Mouse (Mus musculus): ENCODE measurements around the gene Pkp3. TPM values are rescaled to one million over a fixed set of nuclear protein-coding genes. Genes with fewer than 3 reads are reported as not detected.

Pkp3 gene
- polyA plus RNA-seq (2017; shearing (Covaris generic)): 100 to 1,000 TPM; 253 to 350 TPM

DNA sequence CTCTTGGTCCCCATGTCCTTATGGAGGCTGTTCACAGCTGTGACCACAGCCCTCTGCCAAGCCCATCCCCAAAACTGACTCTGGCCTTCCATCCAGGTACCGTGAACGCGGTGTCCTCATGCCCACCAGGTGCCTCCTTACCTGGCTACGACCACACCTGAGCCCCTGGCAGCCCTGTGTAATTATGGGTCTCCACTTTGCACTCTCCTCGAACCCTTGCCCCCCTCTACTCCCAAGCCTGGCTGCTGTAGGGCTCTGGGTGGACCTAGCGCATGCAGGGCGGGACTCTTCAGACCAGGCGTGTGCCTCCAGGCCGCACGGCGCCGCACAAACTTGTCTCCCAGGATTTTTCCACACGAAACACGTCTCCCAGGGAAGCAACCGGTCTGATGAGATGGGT, at the start of gene Pkp3:
Gene Pkp3 (plus strand): TSS at position 378 of the 400 bp plus-strand sequence.

DNA sequence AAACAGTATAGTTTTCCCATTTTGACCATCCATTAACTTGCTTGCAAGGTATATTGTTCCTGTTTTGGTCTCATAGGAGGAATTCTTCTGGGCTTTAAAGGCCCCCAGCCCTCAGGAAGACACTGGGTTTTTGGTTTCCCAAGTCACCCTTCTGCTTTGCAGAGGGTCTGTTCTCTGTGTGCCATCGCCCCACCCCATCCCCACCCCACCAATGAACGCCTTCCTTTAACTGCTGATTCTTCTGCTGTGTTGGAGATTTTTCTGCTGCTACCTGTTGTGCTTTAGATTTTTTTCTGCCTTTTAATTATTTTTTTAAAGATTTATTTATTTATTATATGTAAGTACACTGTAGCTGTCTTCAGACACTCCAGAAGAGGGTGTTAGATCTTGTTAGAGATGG, 49.2 kb upstream of the Pkp3 start, which contains the start of gene Gm17387:
Gene Gm17387 (plus strand): TSS at position 301 of the 400 bp plus-strand sequence.

DNA sequence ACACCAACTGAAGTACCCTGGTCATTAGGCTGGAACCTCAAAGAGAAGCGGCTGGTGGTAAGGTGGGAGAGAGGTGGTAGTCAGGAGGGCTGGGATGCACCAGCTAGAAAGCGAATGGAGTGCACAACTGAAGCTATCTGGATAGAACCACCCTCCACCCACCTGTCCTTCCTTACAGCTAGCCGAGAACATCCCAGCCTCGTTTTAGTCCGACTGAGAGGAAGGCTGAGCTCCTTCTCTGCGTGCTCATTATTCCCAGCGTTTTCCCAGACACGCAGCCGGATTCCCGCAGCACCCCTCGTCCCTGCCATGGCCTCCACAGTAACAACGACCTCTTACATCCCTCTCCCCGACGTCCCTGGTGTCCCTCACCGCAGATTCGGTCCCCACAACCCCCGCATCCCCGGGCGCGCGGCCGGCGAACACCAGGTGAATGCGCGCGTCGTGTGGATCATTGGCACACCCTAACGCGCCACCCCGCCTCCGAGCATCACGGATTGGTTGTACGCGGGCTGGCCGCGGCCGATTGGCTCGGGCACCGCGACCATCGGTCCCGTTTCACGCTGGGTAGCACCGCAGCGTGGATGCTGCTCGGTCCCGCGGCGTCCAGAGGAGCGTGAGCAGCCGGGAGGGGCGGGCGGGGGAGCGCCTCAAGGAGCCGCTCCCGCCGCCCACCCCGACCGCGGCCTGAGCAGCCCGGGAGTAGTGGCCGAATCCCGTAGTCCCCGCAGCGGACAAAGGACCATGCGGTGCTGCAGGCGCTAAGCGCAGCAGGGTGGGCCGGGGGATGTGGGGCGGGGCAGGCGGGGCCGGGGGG, 17.4 kb upstream of the Pkp3 start, which contains the start of gene B4galnt4:
Gene B4galnt4 (plus strand): TSS at position 679 of the 817 bp plus-strand sequence.

DNA sequence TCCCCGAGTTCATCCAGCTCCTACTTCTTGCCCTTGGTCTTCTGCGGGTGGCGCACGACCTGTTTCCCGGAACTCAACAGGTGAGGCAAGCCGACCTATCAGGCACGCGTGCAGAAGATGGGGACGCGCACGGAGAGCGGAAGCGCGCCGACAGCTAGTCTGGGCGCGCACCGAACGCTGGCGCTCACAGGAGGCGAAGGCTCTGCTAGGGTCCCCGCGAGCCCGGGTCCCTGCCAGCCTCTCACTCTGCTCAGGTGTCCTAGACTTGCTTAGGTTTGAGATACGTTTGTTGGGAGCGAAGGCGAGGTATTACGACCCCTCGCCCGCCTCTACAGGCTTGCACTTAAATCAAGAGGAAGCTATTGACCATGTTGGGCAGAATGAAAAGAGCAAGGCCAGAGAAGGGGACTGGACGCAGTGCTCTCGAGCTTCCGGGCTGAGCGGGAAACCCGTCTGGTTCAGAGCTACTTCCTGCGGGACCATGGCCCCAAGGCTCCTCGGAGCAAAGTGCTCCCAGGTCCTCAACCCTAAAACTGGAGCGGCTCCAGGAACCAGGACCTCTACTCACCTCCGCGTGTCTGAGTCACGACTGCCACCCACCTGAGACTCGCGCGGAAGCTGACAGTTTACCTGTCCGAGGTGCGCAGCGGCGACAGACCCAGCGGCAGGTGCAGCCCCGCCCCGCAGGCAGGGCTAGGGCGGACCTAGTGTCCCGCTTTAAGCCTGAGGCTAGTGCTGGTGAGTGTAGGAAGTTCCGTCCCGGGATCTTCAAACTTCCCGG, 22.1 kb downstream of the Pkp3 start, which contains the start of gene Sigirr:
Gene Sigirr (minus strand): TSS at position 662 of the 781 bp plus-strand sequence.

DNA sequence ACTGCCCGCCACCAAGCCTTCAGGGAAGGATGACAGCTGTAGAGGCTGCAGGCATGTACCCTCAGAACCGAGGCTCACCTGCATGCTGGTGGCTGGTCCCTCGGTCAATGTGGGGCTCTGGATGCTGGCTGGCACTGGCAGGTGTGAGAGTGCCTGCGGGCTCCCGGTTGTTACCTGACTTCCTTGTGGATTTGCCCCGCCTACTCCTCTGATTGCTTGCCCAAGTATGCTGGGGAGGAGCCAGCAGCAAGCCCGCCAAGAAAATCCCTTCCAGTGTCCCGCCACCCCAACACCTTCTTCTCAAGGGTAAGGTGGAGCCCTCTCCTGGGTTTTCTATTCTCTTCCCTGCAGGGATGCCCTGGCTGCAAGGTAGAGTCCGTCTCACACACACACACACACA, 39.6 kb downstream of the Pkp3 start, which contains the start of gene Ano9:
Gene Ano9 (minus strand): TSS at position 171 of the 400 bp plus-strand sequence.

DNA sequence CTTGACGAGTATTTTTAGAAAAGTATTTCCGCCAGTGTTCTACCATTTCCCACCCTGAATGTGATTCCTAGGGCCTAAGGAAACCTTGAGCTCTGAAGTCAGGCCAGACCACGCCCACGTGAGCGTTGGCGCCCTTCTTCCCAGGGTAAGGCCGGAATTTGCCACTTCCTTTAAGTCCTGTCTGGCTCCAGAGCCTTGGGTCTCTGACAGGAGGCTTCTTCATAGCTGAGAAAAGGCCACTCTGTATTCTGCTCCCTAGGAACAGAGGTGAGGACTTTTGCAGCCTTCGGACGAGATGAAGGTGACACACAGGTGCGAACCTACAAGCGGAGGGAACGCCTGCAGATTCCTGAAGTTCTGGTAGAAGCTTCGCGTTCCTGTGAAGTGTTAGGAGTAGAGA, 44.2 kb downstream of the Pkp3 start, which contains the start of gene Ptdss2:
Gene Ptdss2 (plus strand): TSS at position 138 of the 400 bp plus-strand sequence.

Other genes starting within 250 kb of the Pkp3 start
- under 1 TPM in 1 of 2 experiments, not detected in 1; 0.58 TPM for gene Urah, start 243.2 kb upstream of the Pkp3 start, polyA plus RNA-seq (2017; shearing (Covaris generic))
- not detected for gene Scgb1c1, start 232.7 kb upstream of the Pkp3 start, polyA plus RNA-seq (2017; shearing (Covaris generic))
- gene Odf3, start 230.4 kb upstream of the Pkp3 start, polyA plus RNA-seq (2017; shearing (Covaris generic)): under 1 TPM in 1 of 2 experiments, not detected in 1; 0.28 TPM
- gene Gm45785, start 221.9 kb upstream of the Pkp3 start, polyA plus RNA-seq (2017; shearing (Covaris generic)): under 1 TPM in 1 of 2 experiments, not detected in 1; 0.54 TPM
- gene Ric8a, start 221.3 kb upstream of the Pkp3 start, polyA plus RNA-seq (2017; shearing (Covaris generic)): 100 to 1,000 TPM; 114 to 152 TPM
- gene Bet1l, start 220.6 kb upstream of the Pkp3 start, polyA plus RNA-seq (2017; shearing (Covaris generic)): 10 to 100 TPM; 41.3 to 51.5 TPM
- gene Psmd13, start 196.2 kb upstream of the Pkp3 start, polyA plus RNA-seq (2017; shearing (Covaris generic)): 100 to 1,000 TPM; 186 to 193 TPM
- gene Sirt3, start 195.9 kb upstream of the Pkp3 start, polyA plus RNA-seq (2017; shearing (Covaris generic)): 10 to 100 TPM in 1 of 2 experiments, 1 to 10 TPM in 1; 8.7 to 11.6 TPM
- gene Cox8b, start 177.8 kb upstream of the Pkp3 start, polyA plus RNA-seq (2017; shearing (Covaris generic)): not detected
- under 1 TPM in 1 of 2 experiments, not detected in 1; 0.05 TPM for gene Nlrp6, start 157.3 kb upstream of the Pkp3 start, polyA plus RNA-seq (2017; shearing (Covaris generic))
- 10 to 100 TPM; 24.8 to 37.5 TPM for gene Pgghg, start 136.8 kb upstream of the Pkp3 start, polyA plus RNA-seq (2017; shearing (Covaris generic))
- 1 to 10 TPM in 1 of 2 experiments, under 1 TPM in 1; 0.35 to 1.1 TPM for gene Ifitm5, start 127.9 kb upstream of the Pkp3 start, polyA plus RNA-seq (2017; shearing (Covaris generic))
- gene Gm45717, start 122.3 kb upstream of the Pkp3 start, polyA plus RNA-seq (2017; shearing (Covaris generic)): not detected
- gene Ifitm2, start 122.2 kb upstream of the Pkp3 start, polyA plus RNA-seq (2017; shearing (Covaris generic)): 10 to 100 TPM; 37.1 to 96.5 TPM
- 1 to 10 TPM in 1 of 2 experiments, not detected in 1; 1.9 TPM for gene Ifitm1, start 111.0 kb upstream of the Pkp3 start, polyA plus RNA-seq (2017; shearing (Covaris generic))
- gene Ifitm3, start 67.4 kb upstream of the Pkp3 start, polyA plus RNA-seq (2017; shearing (Covaris generic)): 1 to 10 TPM; 3.5 to 8.8 TPM
- gene Ifitm6, start 60.3 kb upstream of the Pkp3 start, polyA plus RNA-seq (2017; shearing (Covaris generic)): not detected
- gene Gm17387, start 49.1 kb upstream of the Pkp3 start, polyA plus RNA-seq (2017; shearing (Covaris generic)): not detected
- 10 to 100 TPM; 18.8 to 19.5 TPM for gene B4galnt4, start 17.1 kb upstream of the Pkp3 start, polyA plus RNA-seq (2017; shearing (Covaris generic))
- 100 to 1,000 TPM; 207 to 212 TPM for gene Sigirr, start 22.4 kb downstream of the Pkp3 start, polyA plus RNA-seq (2017; shearing (Covaris generic))
- gene Ano9, start 39.6 kb downstream of the Pkp3 start, polyA plus RNA-seq (2017; shearing (Covaris generic)): under 1 TPM; 0.48 to 0.54 TPM
- gene Ptdss2, start 44.2 kb downstream of the Pkp3 start, polyA plus RNA-seq (2017; shearing (Covaris generic)): 10 to 100 TPM; 19.1 to 23.2 TPM
- gene Rnh1, start 94.6 kb downstream of the Pkp3 start, polyA plus RNA-seq (2017; shearing (Covaris generic)): 100 to 1,000 TPM; 110 to 149 TPM
- 10 to 100 TPM; 45.4 to 45.7 TPM for gene Hras, start 115.8 kb downstream of the Pkp3 start, polyA plus RNA-seq (2017; shearing (Covaris generic))
- gene Lrrc56, start 115.9 kb downstream of the Pkp3 start, polyA plus RNA-seq (2017; shearing (Covaris generic)): 1 to 10 TPM; 2.7 to 6.2 TPM
- 10 to 100 TPM; 13.5 to 14.3 TPM for gene Lmntd2, start 135.9 kb downstream of the Pkp3 start, polyA plus RNA-seq (2017; shearing (Covaris generic))
- 10 to 100 TPM; 18.6 to 27.3 TPM for gene Rassf7, start 137.6 kb downstream of the Pkp3 start, polyA plus RNA-seq (2017; shearing (Covaris generic))
- 10 to 100 TPM; 88.2 to 93.2 TPM for gene Phrf1, start 150.6 kb downstream of the Pkp3 start, polyA plus RNA-seq (2017; shearing (Covaris generic))
- gene Irf7, start 188.3 kb downstream of the Pkp3 start, polyA plus RNA-seq (2017; shearing (Covaris generic)): 100 to 1,000 TPM in 1 of 2 experiments, 10 to 100 TPM in 1; 89.0 to 155 TPM
- not detected for gene Cdhr5, start 198.6 kb downstream of the Pkp3 start, polyA plus RNA-seq (2017; shearing (Covaris generic))
- gene Sct, start 200.9 kb downstream of the Pkp3 start, polyA plus RNA-seq (2017; shearing (Covaris generic)): not detected
- gene Drd4, start 213.8 kb downstream of the Pkp3 start, polyA plus RNA-seq (2017; shearing (Covaris generic)): under 1 TPM; 0.11 to 0.29 TPM
- 10 to 100 TPM; 57.7 to 77.6 TPM for gene Deaf1, start 249.5 kb downstream of the Pkp3 start, polyA plus RNA-seq (2017; shearing (Covaris generic))
- gene Tmem80, start 249.5 kb downstream of the Pkp3 start, polyA plus RNA-seq (2017; shearing (Covaris generic)): 10 to 100 TPM; 29.5 to 50.4 TPM

All from inflammation-experienced regulatory T-cells (primary cell).